Mouse (Mus musculus) E14TG2a.4 (cell line): ENCODE results near the gene Ar.

Source experiments
- H3K27me3 ChIP-seq: 2 replicates; pipeline ENCODE4 v1.6.1; 2014; ENCODE audit warnings: low read length, control low read depth; ENCODE audit not compliant: insufficient read depth
- H3K36me3 ChIP-seq: 2 replicates; pipeline ENCODE4 v1.6.1; 2014; ENCODE audit warnings: low read length, control low read depth; ENCODE audit not compliant: insufficient read depth
- H3K4me1 ChIP-seq: replicated peaks from 2 replicates; pipeline ENCODE4 v1.6.1; 2014; ENCODE audit warnings: low read depth, low read length, control low read depth
- H3K4me3 ChIP-seq: replicated peaks from 2 replicates; pipeline ENCODE4 v1.5.1; 2014; ENCODE audit warnings: mild to moderate bottlenecking, low read length
- H3K9me3 ChIP-seq: 2 replicates; pipeline ENCODE4 v1.6.1; 2014; ENCODE audit warnings: low read length, control low read depth
- CTCF ChIP-seq: conservative IDR thresholded peaks from 2 replicates; pipeline ENCODE4 v1.5.1; 2014; ENCODE audit warnings: low read length
- NANOG ChIP-seq: IDR thresholded peaks from 2 replicates; pipeline ENCODE4 v1.6.1; 2014; ENCODE audit warnings: borderline replicate concordance, low read length, mixed read lengths
- POU5F1 ChIP-seq: IDR thresholded peaks from 2 replicates; pipeline ENCODE4 v1.6.1; 2014; ENCODE audit warnings: low read length, borderline replicate concordance

The Ar gene

DNA sequence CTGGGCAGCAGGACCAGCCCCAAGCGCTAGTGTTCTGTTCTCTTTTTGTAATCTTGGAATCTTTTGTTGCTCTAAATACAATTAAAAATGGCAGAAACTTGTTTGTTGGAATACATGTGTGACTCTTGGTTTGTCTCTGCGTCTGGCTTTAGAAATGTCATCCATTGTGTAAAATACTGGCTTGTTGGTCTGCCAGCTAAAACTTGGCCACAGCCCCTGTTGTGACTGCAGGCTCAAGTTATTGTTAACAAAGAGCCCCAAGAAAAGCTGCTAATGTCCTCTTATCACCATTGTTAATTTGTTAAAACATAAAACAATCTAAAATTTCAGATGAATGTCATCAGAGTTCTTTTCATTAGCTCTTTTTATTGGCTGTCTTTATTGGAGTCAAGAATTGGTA lies 174.5 kb downstream of the Ar start:
- Histone ChIP-seq H3K36me3 (no peaks in the 10 kb centered on the region), H3K4me1 (no peaks in the 10 kb centered on the region), H3K4me3 (no peak overlapping the region), H3K9me3 (no peaks in the 10 kb centered on the region), H3K27me3 (no peaks in the 10 kb centered on the region)
- TF ChIP-seq CTCF (no peak), POU5F1 (no peak)

DNA sequence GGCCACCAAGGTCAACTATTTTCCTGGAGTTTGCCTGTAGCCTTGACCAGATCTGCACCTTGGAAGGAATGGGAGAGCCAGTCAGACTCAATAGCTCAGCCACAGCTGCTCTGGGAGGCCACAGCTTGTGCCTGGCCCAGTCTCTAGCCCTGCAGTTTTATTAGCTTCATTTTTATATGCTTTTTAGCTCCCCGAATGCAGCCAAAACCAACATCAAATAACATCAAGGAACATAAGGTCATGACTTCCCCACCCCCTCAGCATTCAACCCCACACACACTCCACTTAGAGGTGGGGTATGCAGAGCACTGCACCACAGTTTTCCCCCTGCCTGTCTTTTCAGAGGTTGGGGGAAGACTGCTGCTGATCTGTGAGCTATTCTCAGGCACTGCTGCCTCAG lies 198.9 kb downstream of the Ar start:
- TF ChIP-seq NANOG (no peak), POU5F1 (no peak), CTCF (no peak)
- Histone ChIP-seq H3K4me1 (no peaks in the 10 kb centered on the region), H3K36me3 (no peaks in the 10 kb centered on the region), H3K9me3 (no peaks in the 10 kb centered on the region), H3K27me3 (no peaks in the 10 kb centered on the region), H3K4me3 (no peak overlapping the region)

DNA sequence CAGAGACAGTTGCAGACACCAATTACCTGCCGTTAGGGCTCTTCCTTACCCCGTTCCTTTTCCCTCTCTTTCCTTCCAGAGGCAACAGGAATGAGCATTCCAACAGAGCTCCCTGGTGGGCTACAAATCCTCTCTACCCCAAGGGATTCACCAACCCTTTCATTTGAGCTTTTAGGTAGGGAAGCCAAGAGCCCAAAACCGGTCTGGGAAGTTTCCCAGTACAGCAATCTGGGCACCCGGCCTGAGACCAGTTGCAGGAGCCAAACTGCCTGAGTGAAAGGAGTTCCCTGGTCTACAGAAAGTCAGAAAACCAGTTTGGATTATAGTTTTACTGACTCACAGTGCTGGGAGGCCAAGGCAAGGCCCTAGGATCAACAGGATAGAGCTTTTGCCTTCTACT lies 199.5 kb downstream of the Ar start:
- Histone ChIP-seq H3K9me3 (no peaks in the 10 kb centered on the region), H3K36me3 (no peaks in the 10 kb centered on the region), H3K27me3 (no peaks in the 10 kb centered on the region), H3K4me3 (no peak overlapping the region), H3K4me1 (no peaks in the 10 kb centered on the region)
- TF ChIP-seq NANOG (no peak), CTCF (no peak), POU5F1 (no peak)
